Mouse (Mus musculus): ENCODE measurements around the gene P2ry10.
"Not testable (repeated sequence)": the region's sequence is repeated elsewhere in the genome, so short reads cannot be mapped to it uniquely, and the experiment has no call there.

The P2ry10 gene

DNA sequence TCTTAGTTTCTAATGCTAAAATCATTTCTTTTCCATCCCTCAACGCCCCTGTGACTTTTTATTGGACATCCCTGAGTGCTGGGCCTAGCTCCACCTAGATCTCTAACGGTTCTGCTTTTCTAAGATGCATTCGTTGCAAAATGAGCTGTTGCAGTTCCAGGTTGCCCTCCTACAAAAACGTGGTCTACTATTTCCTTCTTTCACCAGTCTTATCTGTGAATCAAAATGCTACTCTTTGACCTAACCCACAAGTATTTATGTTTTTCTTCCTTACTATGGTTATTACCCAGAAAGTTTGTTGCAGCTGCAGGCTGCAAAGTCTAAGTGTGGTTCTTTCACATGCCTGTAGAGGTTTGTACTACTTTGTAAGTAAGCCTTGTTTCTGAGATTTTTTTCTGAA lies at the start of gene P2ry10:
Gene P2ry10 (plus strand): TSS at position 316 of the 400 bp plus-strand sequence.
- no peak for DNase-seq (ENCODE audit: low read depth, low spot score)

DNA sequence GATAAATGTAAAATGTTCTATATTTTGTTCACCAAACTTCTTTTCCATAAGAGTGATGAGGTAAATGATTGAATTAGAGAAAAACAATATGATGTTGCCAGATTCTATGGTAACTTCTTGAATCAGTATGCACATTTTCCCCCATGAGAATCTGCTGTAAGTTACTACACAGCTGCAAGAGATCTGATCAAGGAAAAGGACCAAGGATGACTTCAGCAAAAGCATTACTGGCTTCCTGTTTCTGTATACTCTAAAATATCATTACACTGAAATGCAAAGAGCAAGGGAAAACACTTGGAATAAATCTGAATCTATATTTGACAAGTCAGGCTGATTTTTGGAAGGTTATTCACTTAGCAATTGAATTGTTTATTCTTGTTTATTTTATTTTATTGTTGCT lies 49.1 kb upstream of the P2ry10 start:
- DNase-seq (ENCODE audit: low read depth, low spot score), result no peak

DNA sequence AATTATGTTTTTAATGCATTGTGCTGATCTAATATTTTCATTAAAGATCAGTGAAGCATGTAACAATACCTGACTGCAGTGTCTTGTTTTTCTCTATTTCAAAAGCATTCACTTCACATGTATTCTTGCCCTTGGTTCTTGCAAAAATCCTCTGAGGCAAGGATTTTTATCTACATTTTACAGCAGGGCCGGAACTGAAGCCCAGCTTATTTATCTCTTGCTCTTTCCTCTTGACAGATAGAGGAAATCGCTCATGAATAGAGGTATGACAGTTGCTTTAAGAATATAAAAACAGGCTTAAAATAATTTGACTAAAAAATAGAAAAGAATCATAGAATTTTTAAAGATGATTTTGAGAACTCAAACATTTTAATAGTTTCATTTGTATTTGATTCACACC lies 48.7 kb upstream of the P2ry10 start:
- DNase-seq (ENCODE audit: low read depth, low spot score), result no peak

DNA sequence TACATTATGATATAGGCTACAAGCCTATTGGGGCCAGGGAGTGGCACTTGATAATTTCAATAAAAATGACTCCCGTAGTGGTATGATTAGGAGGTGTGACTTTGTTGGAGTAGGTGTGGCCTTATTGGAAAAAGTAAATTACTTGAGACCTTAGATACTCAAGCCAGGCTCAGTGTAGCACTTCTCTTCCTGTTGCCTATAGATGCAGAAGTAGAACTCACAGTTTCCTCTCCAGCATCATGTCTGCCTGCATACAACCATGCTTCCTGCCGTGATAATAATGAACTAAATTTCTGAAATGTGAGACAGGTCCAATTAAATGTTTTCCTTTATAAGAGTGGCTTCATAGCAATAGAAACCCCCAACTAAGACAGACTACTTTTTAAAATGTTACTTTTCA lies 45.9 kb upstream of the P2ry10 start:
- no peak for DNase-seq (ENCODE audit: low read depth, low spot score)

DNA sequence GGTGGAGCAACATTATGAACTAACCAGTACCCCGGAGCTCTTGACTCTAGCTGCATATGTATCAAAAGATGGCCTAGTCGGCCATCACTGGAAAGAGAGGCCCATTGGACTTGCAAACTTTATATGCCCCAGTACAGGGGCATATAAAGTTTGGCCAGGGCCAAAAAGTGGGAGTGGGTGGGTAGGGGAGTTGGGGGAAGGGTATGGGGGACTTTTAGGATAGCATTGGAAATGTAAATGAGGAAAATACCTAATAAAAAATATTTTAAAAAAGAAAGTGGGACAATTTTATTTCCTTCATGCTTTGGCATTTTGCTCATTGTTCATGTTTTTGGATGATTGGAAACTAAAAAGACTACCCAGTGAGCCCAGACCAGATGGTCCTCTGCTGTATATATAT lies 4.9 kb upstream of the P2ry10 start:
- DNase-seq (ENCODE audit: low read depth, low spot score), result not testable (repeated sequence)

DNA sequence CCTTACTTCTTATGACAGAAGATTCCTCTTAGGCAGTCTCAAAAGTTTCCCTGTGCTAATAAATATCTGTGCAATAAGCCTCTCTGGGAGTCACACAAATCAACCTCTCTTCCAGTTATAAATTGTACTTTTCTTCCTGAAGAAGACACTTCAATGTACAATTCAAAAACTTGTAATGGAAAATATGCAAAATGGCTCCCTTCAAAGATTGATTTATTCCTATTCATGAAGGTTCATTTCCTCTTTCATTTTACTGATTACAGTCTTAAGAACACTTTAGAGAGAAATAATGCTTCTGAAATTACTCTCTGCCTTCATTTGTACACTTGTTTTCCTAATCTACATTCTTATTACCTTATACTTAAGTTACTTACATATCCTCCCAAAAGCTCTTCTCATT lies 4.0 kb upstream of the P2ry10 start:
- no peak for DNase-seq (ENCODE audit: low read depth, low spot score)

DNA sequence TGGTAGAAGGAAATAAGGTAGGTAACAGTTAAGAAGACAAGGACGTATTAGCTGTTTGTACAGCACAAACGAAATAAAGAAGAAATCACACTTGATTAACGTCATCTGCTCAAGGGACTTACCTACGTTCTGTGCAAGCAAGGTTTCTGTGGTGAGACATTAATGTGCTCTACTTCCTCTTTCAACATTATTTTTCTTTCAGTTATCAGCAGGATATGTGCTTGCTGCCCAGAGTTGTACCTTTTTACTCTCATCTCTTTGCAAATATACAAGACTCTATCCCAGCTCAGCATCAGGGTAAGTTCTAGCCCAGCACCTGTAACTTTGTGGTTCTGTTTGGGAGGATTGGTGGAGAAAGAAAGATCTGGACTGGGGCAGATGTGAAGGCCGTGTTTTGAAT lies 839 bp downstream of the P2ry10 start:
- DNase-seq (ENCODE audit: low read depth, low spot score), result no peak

DNA sequence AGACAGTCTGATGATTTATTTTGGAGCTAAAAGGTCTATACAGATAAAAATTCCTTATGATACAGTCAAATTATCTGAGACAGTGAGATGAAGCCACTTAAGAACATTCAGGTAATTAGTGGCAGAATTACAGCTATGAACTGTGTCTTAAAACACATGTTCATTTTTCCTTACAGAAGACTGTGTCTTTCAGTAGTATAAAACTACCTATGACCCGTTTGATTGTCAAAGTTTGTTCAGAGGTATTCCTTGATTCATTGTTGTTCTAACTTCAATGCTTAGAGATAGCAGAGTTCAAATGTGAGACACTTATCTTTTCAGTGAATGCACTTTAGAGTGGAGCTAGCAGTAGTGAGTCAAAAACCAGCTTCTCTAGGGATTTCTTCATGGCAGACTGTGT lies 1.6 kb downstream of the P2ry10 start:
- DNase-seq (ENCODE audit: low read depth, low spot score), result no peak

DNA sequence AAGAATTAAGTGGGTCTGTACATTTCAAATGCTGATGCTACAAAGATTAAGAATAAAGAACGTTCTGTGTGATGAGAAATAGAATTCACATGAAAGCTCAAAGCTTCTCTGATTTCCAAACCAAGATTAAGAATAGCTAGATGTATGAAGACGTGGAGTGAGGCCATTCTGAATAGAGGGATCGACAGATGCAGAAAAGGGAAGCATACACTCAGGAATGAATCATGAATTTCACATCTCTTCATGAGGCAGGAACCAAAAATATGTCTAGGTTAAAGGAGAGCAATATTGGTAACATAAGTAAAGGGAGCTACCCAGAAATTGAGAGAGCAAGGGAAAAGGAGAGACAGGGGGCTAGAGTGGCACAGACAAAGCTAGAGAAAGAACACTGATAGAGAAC lies 7.3 kb downstream of the P2ry10 start:
- DNase-seq (ENCODE audit: low read depth, low spot score), result no peak

DNA sequence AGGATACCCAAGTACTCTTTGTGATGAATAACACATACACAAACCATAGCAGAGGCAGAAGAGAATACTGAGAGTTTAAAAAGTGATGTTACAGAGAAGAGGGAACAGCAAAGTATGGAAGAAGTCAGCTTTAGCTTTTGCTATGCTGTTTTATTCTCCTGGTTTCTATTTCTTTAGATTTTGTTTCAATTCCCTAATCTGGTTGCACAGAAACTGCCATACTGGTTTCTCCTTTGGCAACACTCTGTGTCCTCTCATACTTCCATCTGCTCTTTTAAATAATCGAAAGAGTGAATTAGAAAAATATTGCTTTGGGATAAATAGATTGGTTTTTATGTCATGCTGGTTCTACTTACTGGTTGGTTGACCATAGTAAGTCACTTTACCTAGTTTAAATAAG lies 28.0 kb downstream of the P2ry10 start:
- no peak for DNase-seq (ENCODE audit: low read depth, low spot score)

DNA sequence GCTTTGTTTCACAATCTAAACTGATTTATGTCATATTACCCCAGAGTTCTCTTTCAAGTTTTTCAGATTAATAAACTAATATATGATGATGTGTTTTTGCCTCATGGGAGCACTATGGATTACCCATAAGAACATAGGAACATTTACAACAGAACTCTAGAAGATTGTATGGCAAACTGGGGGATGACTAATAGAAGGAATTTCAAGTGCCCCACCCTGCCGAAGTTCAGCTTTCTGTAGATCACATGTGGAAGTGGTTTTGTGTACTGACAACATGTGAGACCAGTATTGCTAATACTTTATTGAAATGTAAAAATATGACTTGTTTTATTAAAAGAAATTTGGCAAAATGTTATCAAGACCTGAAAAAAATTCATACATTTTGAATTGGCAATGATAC lies 28.7 kb downstream of the P2ry10 start:
- no peak for DNase-seq (ENCODE audit: low read depth, low spot score)

DNA sequence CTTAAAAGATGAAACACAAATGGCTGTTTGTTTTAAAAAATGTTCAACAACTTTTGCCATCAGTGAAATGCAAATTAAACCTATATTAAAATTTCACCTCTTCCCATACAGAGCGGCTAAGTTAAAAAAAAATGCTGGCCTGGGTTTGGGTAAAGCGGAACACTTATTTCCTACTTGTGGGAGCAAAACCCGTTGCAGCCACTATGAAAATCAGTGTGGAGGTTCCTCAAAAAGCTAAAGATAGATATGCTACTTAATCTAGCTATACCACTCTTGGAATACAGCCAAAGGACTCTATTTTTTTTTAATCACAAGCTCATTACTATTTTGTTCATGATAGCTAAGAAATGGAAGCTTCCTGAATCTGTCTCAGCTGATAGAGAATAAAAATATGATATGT lies 54.9 kb downstream of the P2ry10 start:
- no peak for DNase-seq (ENCODE audit: low read depth, low spot score)

DNA sequence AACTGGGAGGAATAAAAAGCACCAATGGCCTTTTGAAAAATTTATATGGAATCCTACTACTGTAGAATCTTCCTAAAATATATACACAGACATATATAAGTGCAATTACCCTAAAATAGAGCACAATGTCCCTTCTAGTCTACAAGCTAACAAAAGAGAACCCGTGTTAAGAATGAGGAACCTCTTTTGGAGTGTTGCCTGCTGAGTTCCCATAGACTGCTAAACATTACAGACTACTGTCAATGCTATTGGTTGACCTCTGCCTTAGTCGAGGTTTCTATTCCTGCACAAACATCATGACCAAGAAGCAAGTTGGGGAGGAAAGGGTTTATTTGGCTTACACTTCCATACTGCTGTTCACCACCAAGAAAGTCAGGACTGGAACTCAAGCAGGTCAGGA lies 55.6 kb downstream of the P2ry10 start:
- DNase-seq (ENCODE audit: low read depth, low spot score), result no peak

DNA sequence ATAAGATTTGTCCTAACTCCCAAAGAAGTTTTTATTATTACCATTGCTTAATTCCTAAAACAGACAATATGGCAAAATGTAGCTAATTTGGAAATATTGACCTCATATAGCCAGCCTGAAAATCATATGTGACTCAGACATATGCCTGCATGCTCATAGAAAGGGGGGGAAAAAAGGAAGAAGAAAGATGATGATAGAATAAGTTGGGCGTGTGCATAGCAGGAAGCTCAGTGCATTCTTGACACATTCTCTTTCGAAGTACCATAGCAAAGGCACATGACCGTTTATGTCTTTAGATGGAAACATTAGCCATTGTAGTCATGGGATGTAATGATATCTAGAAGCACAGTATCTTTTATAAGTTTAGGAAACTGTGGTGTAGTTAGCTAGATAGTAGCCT lies 60.4 kb downstream of the P2ry10 start, which contains the start of gene P2ry10b:
Gene P2ry10b (plus strand): TSS at position 247 of the 400 bp plus-strand sequence.
- DNase-seq (ENCODE audit: low read depth, low spot score), result no peak

DNA sequence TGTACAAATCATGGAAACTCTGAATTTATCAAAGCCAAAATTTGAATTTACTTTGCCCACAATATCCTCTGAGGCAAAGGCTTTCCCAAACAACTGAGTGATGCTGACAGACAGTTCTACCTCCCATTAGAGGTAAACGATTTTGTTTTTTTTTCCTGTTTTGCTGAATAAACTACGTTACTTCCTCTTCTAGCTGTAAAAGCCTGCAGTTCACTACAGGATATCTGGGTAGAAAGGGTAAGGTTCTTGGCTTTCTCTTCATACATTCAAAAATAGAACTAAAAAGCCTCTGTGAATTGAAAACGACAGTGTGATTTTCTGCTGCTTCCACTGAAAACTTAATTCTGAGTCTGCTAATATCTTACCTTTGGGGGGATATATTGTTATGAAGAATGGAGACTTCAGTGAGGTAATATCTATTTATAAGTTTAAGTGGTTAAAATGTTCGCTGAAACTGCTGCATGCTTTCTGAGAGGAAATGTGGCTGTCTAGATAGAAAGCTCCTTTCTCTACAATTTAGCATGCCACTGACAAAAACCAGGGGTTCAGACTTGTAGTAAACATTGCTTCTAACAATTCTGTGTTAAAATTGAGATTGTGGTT lies 61.2 kb downstream of the P2ry10 start:
- no peak for DNase-seq (ENCODE audit: low read depth, low spot score)

DNA sequence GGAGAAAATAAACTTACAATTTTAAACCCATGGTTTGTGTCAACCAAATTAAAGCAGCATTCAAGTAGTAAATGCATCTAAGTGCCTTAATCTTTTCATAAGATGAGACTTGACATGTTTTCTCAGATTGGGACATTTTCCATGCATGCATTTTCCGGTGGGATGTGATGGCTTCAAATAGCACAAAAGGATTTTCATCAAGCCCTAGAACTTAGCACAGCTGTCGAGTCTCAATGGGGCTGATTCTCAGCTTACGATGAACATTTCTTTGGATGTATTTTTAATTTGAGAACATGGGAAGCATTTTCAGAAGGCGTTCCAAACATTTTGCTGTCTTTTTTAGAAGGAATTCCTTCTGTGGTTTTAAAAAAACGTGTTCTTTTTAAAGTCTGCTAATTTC lies 61.7 kb downstream of the P2ry10 start:
- no peak for DNase-seq (ENCODE audit: low read depth, low spot score)

DNA sequence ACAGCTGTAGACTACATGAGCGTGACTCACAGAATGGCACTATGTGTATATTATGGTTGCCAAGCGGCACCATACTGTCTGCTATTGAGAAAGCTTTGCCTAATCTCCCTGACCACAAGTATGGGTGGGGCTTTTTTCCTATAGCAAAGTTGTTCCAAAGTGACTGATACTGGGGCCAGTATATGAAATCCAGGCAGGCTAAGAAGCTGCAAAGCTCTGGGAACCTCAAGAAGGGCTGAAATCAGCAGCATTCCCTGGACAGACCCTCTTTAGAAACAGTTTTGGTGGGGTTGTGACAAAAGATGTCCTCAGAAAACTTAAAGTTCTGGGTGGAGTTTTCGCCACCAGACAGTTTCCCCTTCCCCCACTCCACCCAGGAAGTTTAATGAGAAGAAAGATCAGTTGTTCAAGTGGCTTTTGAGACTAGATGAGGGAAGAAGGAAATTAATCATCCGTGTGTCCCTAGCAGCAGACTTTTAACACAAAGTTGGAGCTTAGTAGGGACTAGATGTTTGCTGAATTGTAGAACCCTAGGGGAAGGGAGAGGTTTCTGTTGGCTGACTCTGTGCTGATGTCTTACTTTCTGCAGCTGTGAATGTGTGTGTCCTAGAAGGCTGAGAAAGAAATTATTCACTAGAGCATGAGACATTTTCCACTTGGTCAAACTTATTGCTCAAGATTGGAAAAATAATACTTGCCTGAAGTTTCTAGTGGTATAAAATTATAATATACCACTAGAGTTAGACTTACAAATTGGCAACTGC lies 62.6 kb downstream of the P2ry10 start:
- no peak for DNase-seq (ENCODE audit: low read depth, low spot score)

Measured in WW6 (cell line).